21 mouse cellular contexts compared by ENCODE assay signal in genomic region chr11:55121430-55121829, GRCm38 (mm10). TPM values are rescaled to one million over a fixed set of nuclear protein-coding genes. Genes with fewer than 3 reads are reported as not detected.
DNase-seq lines count a peak whose midpoint lies in the region; ATAC-seq and TF ChIP-seq lines count a peak whose summit lies in the region.
"Had no signal": no experiment of that assay in that cellular context is flagged by ENCODE, and none has a peak within 500 bp of the region (broad histone marks: within the 10 kb centered on the region; RNA-seq: fewer than 3 reads in every experiment).

No protein-coding gene starts in this region.

- H3K36me3 ChIP-seq in hindbrain, embryonic 15.5 days: no peaks in the 10 kb centered on the region
- H3K36me3 ChIP-seq in hindbrain, embryonic 13.5 days: no peaks in the 10 kb centered on the region
- no peaks in the 10 kb centered on the region for H3K36me3 ChIP-seq in midbrain, embryonic 15.5 days (replicated peaks)
- no peaks in the 10 kb centered on the region for H3K36me3 ChIP-seq in midbrain, embryonic 14.5 days (ENCODE audit: control insufficient read depth, insufficient read depth, low read length)
- no peaks in the 10 kb centered on the region for H3K36me3 ChIP-seq in CH12.LX (replicated peaks in 1 of 2; ENCODE audit: control insufficient read depth in 1 of 2, insufficient read depth in 1 of 2, low read length in 1 of 2)
- no peaks in the 10 kb centered on the region for H3K36me3 ChIP-seq in liver, embryonic 16.5 days (ENCODE audit: control insufficient read depth, insufficient read depth)
- H3K36me3 ChIP-seq: embryonic facial prominence, embryonic 13.5 days; stomach, embryonic 15.5 days had no signal

- in situ Hi-C loops in CH12.LX (cut with MboI; ENCODE audit: low pct_ligation_motif_present, low pct_unique_long_range_greater_than_20kb, low sequenced_read_pairs): no loop called here

- no peaks in the 10 kb centered on the region for H3K27me3 ChIP-seq in hindbrain, embryonic 15.5 days
- H3K27me3 ChIP-seq in hindbrain, embryonic 13.5 days: no peaks in the 10 kb centered on the region
- H3K27me3 ChIP-seq in midbrain, embryonic 15.5 days (replicated peaks): no peaks in the 10 kb centered on the region
- no peaks in the 10 kb centered on the region for H3K27me3 ChIP-seq in midbrain, embryonic 14.5 days (ENCODE audit: control insufficient read depth, insufficient read depth, low read length)
- no peaks in the 10 kb centered on the region for H3K27me3 ChIP-seq in CH12.LX (replicated peaks)
- H3K27me3 ChIP-seq in liver, embryonic 16.5 days (ENCODE audit: control insufficient read depth, insufficient read depth, low read depth, low read length): no peaks in the 10 kb centered on the region
- H3K27me3 ChIP-seq: embryonic facial prominence, embryonic 13.5 days; stomach, embryonic 15.5 days had no signal

- H3K79me2 ChIP-seq in CH12.LX (replicated peaks; ENCODE audit: control insufficient read depth, extremely low read depth, insufficient read depth, poor library complexity, severe bottlenecking): no peaks in the 10 kb centered on the region

- no peak for TF ChIP-seq RAD21 in CH12.LX (IDR thresholded peaks at IDR 0.05; ENCODE audit: low read depth, low read length)

- no peak for TF ChIP-seq CTCF in CH12.LX (conservative IDR thresholded peaks at IDR 0.05 in 1 of 2, IDR thresholded peaks at IDR 0.05 in 1 of 2; ENCODE audit: low read depth in 2 of 2, low read length in 2 of 2)

- dilution Hi-C loops in CH12.LX (cut with MboI; ENCODE audit: extremely low pct_ligation_motif_present, extremely low pct_unique_long_range_greater_than_20kb, low sequenced_read_pairs): no loop called here

- ATAC-seq in hindbrain, embryonic 15.5 days (ENCODE audit: low FRiP score, low read depth): no peak
- ATAC-seq in hindbrain, embryonic 13.5 days (ENCODE audit: low FRiP score): no peak
- ATAC-seq in midbrain, embryonic 15.5 days (replicated peaks): no peak
- ATAC-seq in midbrain, embryonic 14.5 days (ENCODE audit: low FRiP score, low TSS enrichment): no peak
- ATAC-seq in liver, embryonic 16.5 days (ENCODE audit: low read depth): no peak
- no peak for ATAC-seq in megakaryocyte-erythroid progenitor cell, adult 5-6 weeks (replicated peaks; ENCODE audit: low FRiP score, low TSS enrichment, poor library complexity, severe bottlenecking)

- H3K9me3 ChIP-seq in hindbrain, embryonic 15.5 days: no peaks in the 10 kb centered on the region
- no peaks in the 10 kb centered on the region for H3K9me3 ChIP-seq in hindbrain, embryonic 13.5 days
- H3K9me3 ChIP-seq in midbrain, embryonic 15.5 days: no peaks in the 10 kb centered on the region
- no peaks in the 10 kb centered on the region for H3K9me3 ChIP-seq in midbrain, embryonic 14.5 days (ENCODE audit: control insufficient read depth, low read length)
- H3K9me3 ChIP-seq in CH12.LX (replicated peaks; ENCODE audit: low read length): peaks cover 8% of the 10 kb centered on the region
- no peaks in the 10 kb centered on the region for H3K9me3 ChIP-seq in liver, embryonic 16.5 days (replicated peaks; ENCODE audit: control insufficient read depth, low read length)
- H3K9me3 ChIP-seq: embryonic facial prominence, embryonic 13.5 days; stomach, embryonic 15.5 days had no signal

- TF ChIP-seq POLR2A in CH12.LX (IDR thresholded peaks at IDR 0.05; ENCODE audit: low read depth, low read length): no peak

- H3K9ac ChIP-seq in hindbrain, embryonic 15.5 days: no peak overlapping the region
- H3K9ac ChIP-seq in hindbrain, embryonic 13.5 days: no peak overlapping the region
- no peak overlapping the region for H3K9ac ChIP-seq in midbrain, embryonic 15.5 days
- H3K9ac ChIP-seq in midbrain, embryonic 14.5 days (replicated peaks; ENCODE audit: low read length): no peak overlapping the region
- no peak overlapping the region for H3K9ac ChIP-seq in CH12.LX (ENCODE audit: insufficient read depth, low read depth)
- H3K9ac ChIP-seq in liver, embryonic 16.5 days (ENCODE audit: low read depth, low read length): no peak overlapping the region
- H3K9ac ChIP-seq: embryonic facial prominence, embryonic 13.5 days; hindbrain, embryonic 14.5 days; stomach, embryonic 15.5 days had no signal

- H3K27ac ChIP-seq in hindbrain, embryonic 15.5 days (replicated peaks): peak overlapping the region; percentile 38; the same call in 1 of the 2 replicates
- no peak overlapping the region for H3K27ac ChIP-seq in hindbrain, embryonic 13.5 days
- peak overlapping the region; percentile 57; the same call in 1 of the 2 replicates for H3K27ac ChIP-seq in midbrain, embryonic 15.5 days
- no peak overlapping the region for H3K27ac ChIP-seq in midbrain, embryonic 14.5 days (replicated peaks; ENCODE audit: low read depth, low read length)
- no peak overlapping the region for H3K27ac ChIP-seq in CH12.LX (ENCODE audit: insufficient read depth, low read depth)
- peak overlapping the region; percentile 13 for H3K27ac ChIP-seq in liver, embryonic 16.5 days (ENCODE audit: low read length)
- H3K27ac ChIP-seq: embryonic facial prominence, embryonic 13.5 days; hindbrain, embryonic 14.5 days; stomach, embryonic 15.5 days had no signal

- DNase-seq in midbrain, embryonic 14.5 days: no peak
- DNase-seq in CH12.LX (ENCODE audit: extremely low read depth): no peak
- DNase-seq in thymus, postnatal 25 days: no peak
- DNase-seq: cerebellum, adult 11-12 months; cerebellum, postnatal 36 days; gastrocnemius, postnatal 14 days; kidney, adult 9 months had no signal

- no peak overlapping the region for H3K4me3 ChIP-seq in hindbrain, embryonic 15.5 days
- H3K4me3 ChIP-seq in hindbrain, embryonic 13.5 days: no peak overlapping the region
- no peak overlapping the region for H3K4me3 ChIP-seq in midbrain, embryonic 15.5 days
- H3K4me3 ChIP-seq in midbrain, embryonic 14.5 days (replicated peaks; ENCODE audit: low read depth, low read length): no peak overlapping the region
- H3K4me3 ChIP-seq in CH12.LX (replicated peaks in 1 of 3; ENCODE audit: low read depth in 2 of 3, low read length in 2 of 3, poor library complexity in 1 of 3): no peak overlapping the region
- H3K4me3 ChIP-seq in liver, embryonic 16.5 days (ENCODE audit: low read depth, low read length): no peak overlapping the region
- H3K4me3 ChIP-seq: embryonic facial prominence, embryonic 13.5 days; stomach, embryonic 15.5 days had no signal

- no peaks in the 10 kb centered on the region for H3K4me1 ChIP-seq in hindbrain, embryonic 15.5 days (replicated peaks)
- no peaks in the 10 kb centered on the region for H3K4me1 ChIP-seq in hindbrain, embryonic 13.5 days (replicated peaks)
- H3K4me1 ChIP-seq in midbrain, embryonic 15.5 days: peaks cover 7% of the 10 kb centered on the region; the same call in 1 of the 2 replicates
- H3K4me1 ChIP-seq in midbrain, embryonic 14.5 days (ENCODE audit: control insufficient read depth, insufficient read depth, low read length): no peaks in the 10 kb centered on the region
- H3K4me1 ChIP-seq in CH12.LX (ENCODE audit: control insufficient read depth in 1 of 2, insufficient read depth in 2 of 2): peaks cover 4 to 30% of the 10 kb centered on the region in 2 experiments
- H3K4me1 ChIP-seq in liver, embryonic 16.5 days (ENCODE audit: control insufficient read depth, low read depth, low read length): no peaks in the 10 kb centered on the region; the same call in 1 of the 2 replicates
- H3K4me1 ChIP-seq: embryonic facial prominence, embryonic 13.5 days; stomach, embryonic 15.5 days had no signal

- 0 out of 2 replicates have a peak, but pooled peaks have one; percentile 34 for TF ChIP-seq EP300 in CH12.LX (IDR thresholded peaks at IDR 0.05; ENCODE audit: low read length)

- H3K4me2 ChIP-seq in hindbrain, embryonic 15.5 days: no peak overlapping the region
- H3K4me2 ChIP-seq in hindbrain, embryonic 13.5 days: no peak overlapping the region
- no peak overlapping the region for H3K4me2 ChIP-seq in midbrain, embryonic 15.5 days
- no peak overlapping the region for H3K4me2 ChIP-seq in midbrain, embryonic 14.5 days (ENCODE audit: low read length)
- no peak overlapping the region for H3K4me2 ChIP-seq in CH12.LX (ENCODE audit: insufficient read depth, low read depth, poor library complexity, severe bottlenecking)
- no peak overlapping the region for H3K4me2 ChIP-seq in liver, embryonic 16.5 days (ENCODE audit: low read depth, low read length)
- H3K4me2 ChIP-seq: embryonic facial prominence, embryonic 13.5 days; hindbrain, embryonic 14.5 days; stomach, embryonic 15.5 days had no signal

- 81% methylated on average over 1 of the region's 1 CpGs for WGBS in hindbrain, embryonic 15.5 days
- WGBS in hindbrain, embryonic 13.5 days: 83% methylated on average over 1 of the region's 1 CpGs
- 89% methylated on average over 1 of the region's 1 CpGs for WGBS in midbrain, embryonic 15.5 days
- 93% methylated on average over 1 of the region's 1 CpGs for WGBS in midbrain, embryonic 14.5 days
- WGBS in liver, embryonic 16.5 days (ENCODE audit: insufficient replicate concordance): 59% methylated on average over 1 of the region's 1 CpGs

RNA-seq across cellular contexts. Expression of gene Gm2a, which starts 23.5 kb away (rescaled TPM):
- polyA plus RNA-seq in hindbrain, embryonic 15.5 days (2015; fragmentation: Nextera tagmentation; extraction: Ambion mirVana): 31.4 and 32.1 TPM in 2 replicates
- 19.2 and 20.3 TPM in 2 replicates for polyA plus RNA-seq in hindbrain, embryonic 13.5 days (2015; fragmentation: Nextera tagmentation; extraction: Ambion mirVana)
- polyA plus RNA-seq in midbrain, embryonic 15.5 days (2015; fragmentation: Nextera tagmentation; extraction: Ambion mirVana): 23.2 and 23.3 TPM in 2 replicates
- polyA plus RNA-seq in midbrain, embryonic 14.5 days (2014; fragmentation: Nextera tagmentation; extraction: Ambion mirVana): 23.4 and 23.6 TPM in 2 replicates
- total RNA-seq in CH12.LX (2012; rRNA removed): 24.1 and 26.5 TPM in 2 replicates
- total RNA-seq in CH12.LX (2014; rRNA removed): 8.9 and 10.0 TPM in 2 replicates
- 24.1 and 25.6 TPM in 2 replicates for polyA plus RNA-seq in CH12.LX (2012; ENCODE audit: insufficient read length, low read depth)
- 27.4 and 32.6 TPM in 2 replicates for polyA plus RNA-seq in liver, embryonic 16.5 days (2015; fragmentation: Nextera tagmentation; extraction: Ambion mirVana)
- total RNA-seq in megakaryocyte-erythroid progenitor cell, adult 5-6 weeks (2014; fragmentation: Nextera tagmentation): 6.2 and 8.6 TPM in 2 replicates
- total RNA-seq in megakaryocyte-erythroid progenitor cell, adult 5-6 weeks (2017): 9.0 and 16.7 TPM in 2 replicates

RNA-seq across cellular contexts. Expression of gene Slc36a3, which starts 30.1 kb away (rescaled TPM):
- polyA plus RNA-seq in hindbrain, embryonic 15.5 days (2015; fragmentation: Nextera tagmentation; extraction: Ambion mirVana): not detected in 2 replicates
- not detected in 2 replicates for polyA plus RNA-seq in hindbrain, embryonic 13.5 days (2015; fragmentation: Nextera tagmentation; extraction: Ambion mirVana)
- not detected in 2 replicates for polyA plus RNA-seq in midbrain, embryonic 15.5 days (2015; fragmentation: Nextera tagmentation; extraction: Ambion mirVana)
- polyA plus RNA-seq in midbrain, embryonic 14.5 days (2014; fragmentation: Nextera tagmentation; extraction: Ambion mirVana): not detected in 2 replicates
- total RNA-seq in CH12.LX (2012; rRNA removed) (0.34 and 0.72 TPM in 2 replicates), CH12.LX (2014; rRNA removed) (0.34 and 0.72 TPM in 2 replicates)
- 1.2 and 1.5 TPM in 2 replicates for polyA plus RNA-seq in CH12.LX (2012; ENCODE audit: insufficient read length, low read depth)
- not detected in 2 replicates for polyA plus RNA-seq in liver, embryonic 16.5 days (2015; fragmentation: Nextera tagmentation; extraction: Ambion mirVana)
- total RNA-seq in megakaryocyte-erythroid progenitor cell, adult 5-6 weeks (2014; fragmentation: Nextera tagmentation): not detected in 2 replicates
- not detected in 2 replicates for total RNA-seq in megakaryocyte-erythroid progenitor cell, adult 5-6 weeks (2017)
- total RNA-seq: adrenal gland, adult 18-20 months; ES-E14; gastrocnemius, postnatal 14 days; left cerebral cortex, adult 8-10 months; liver, adult 2 months had no signal
- polyA plus RNA-seq: brain, embryonic 14.5 days; embryonic facial prominence, embryonic 13.5 days; hindbrain, embryonic 14.5 days; neural tube, embryonic 14.5 days had no signal

RNA-seq across cellular contexts. Expression of gene Ccdc69, which starts 43.5 kb away (rescaled TPM):
- polyA plus RNA-seq in hindbrain, embryonic 15.5 days (2015; fragmentation: Nextera tagmentation; extraction: Ambion mirVana): 0.45 and 0.49 TPM in 2 replicates
- 0.22 and 0.31 TPM in 2 replicates for polyA plus RNA-seq in hindbrain, embryonic 13.5 days (2015; fragmentation: Nextera tagmentation; extraction: Ambion mirVana)
- 0.34 and 0.36 TPM in 2 replicates for polyA plus RNA-seq in midbrain, embryonic 15.5 days (2015; fragmentation: Nextera tagmentation; extraction: Ambion mirVana)
- 0.14 and 0.26 TPM in 2 replicates for polyA plus RNA-seq in midbrain, embryonic 14.5 days (2014; fragmentation: Nextera tagmentation; extraction: Ambion mirVana)
- total RNA-seq in CH12.LX (2012; rRNA removed) (4.3 and 4.4 TPM in 2 replicates), CH12.LX (2014; rRNA removed) (0.27 TPM in 1 of 2 replicates, not detected in the other)
- polyA plus RNA-seq in CH12.LX (2012; ENCODE audit: insufficient read length, low read depth): 0.23 and 0.61 TPM in 2 replicates
- 1.3 TPM in 2 replicates for polyA plus RNA-seq in liver, embryonic 16.5 days (2015; fragmentation: Nextera tagmentation; extraction: Ambion mirVana)
- 4.8 and 8.8 TPM in 2 replicates for total RNA-seq in megakaryocyte-erythroid progenitor cell, adult 5-6 weeks (2014; fragmentation: Nextera tagmentation)
- total RNA-seq in megakaryocyte-erythroid progenitor cell, adult 5-6 weeks (2017): 9.6 and 15.9 TPM in 2 replicates
- polyA plus RNA-seq: neural tube, embryonic 14.5 days had no signal

Comparison
In these comparisons a context has a peak if more than half of its experiments do, and no peak if none do; other contexts are left out.
1. H3K27ac ChIP-seq: peak in hindbrain, embryonic 15.5 days (single experiment), midbrain, embryonic 15.5 days (single experiment) and liver, embryonic 16.5 days (single experiment); none in hindbrain, embryonic 13.5 days (single experiment), midbrain, embryonic 14.5 days (single experiment) and CH12.LX (single experiment).